Comparison of ENCODE assay signal across 7 mouse cellular contexts in genomic region chr10:115361840-115362622, GRCm38 (mm10). TPM values are rescaled to one million over a fixed set of nuclear protein-coding genes. Genes with fewer than 3 reads are reported as not detected.
DNase-seq lines count a peak whose midpoint lies in the region; ATAC-seq and TF ChIP-seq lines count a peak whose summit lies in the region.

Gene Tmem19, minus strand, starts transcription at chr10:115362501.

- WGBS in intestine, postnatal 0 days = under 1% methylated on average over 53 of the region's 58 CpGs
- under 1% methylated on average over 50 of the region's 58 CpGs for WGBS in midbrain, embryonic 12.5 days
- WGBS in small intestine, adult 2 months = under 1% methylated on average over 55 of the region's 58 CpGs

- peak; percentile 5; the same call in 1 of the 2 replicates for TF ChIP-seq CTCF in intestine, postnatal 0 days (IDR thresholded peaks at IDR 0.05; ENCODE audit: low read depth)
- no peak for TF ChIP-seq CTCF in small intestine, adult 2 months (IDR thresholded peaks at IDR 0.05; ENCODE audit: extremely low read depth, insufficient read length, insufficient replicate concordance, low read depth, low read length)

- TF ChIP-seq POLR2A in small intestine, adult 2 months (IDR thresholded peaks at IDR 0.05; ENCODE audit: low read depth, low read length) = peak; percentile 80

- ATAC-seq in intestine, postnatal 0 days = peak; percentile 99
- peak; percentile 99 for ATAC-seq in midbrain, embryonic 12.5 days (ENCODE audit: low FRiP score, low read depth)

- no peaks in the 10 kb centered on the region for H3K4me1 ChIP-seq in intestine, postnatal 0 days (replicated peaks; ENCODE audit: control insufficient read depth, insufficient read depth, low read length)
- peaks cover 16% of the 10 kb centered on the region for H3K4me1 ChIP-seq in midbrain, embryonic 12.5 days
- peaks cover 17% of the 10 kb centered on the region for H3K4me1 ChIP-seq in small intestine, adult 2 months (ENCODE audit: control insufficient read depth, insufficient read depth, insufficient read length, low read length)

- H3K36me3 ChIP-seq in intestine, postnatal 0 days (ENCODE audit: control insufficient read depth, insufficient read depth) = peaks cover 4% of the 10 kb centered on the region
- peaks cover 3% of the 10 kb centered on the region; the same call in 1 of the 2 replicates for H3K36me3 ChIP-seq in midbrain, embryonic 12.5 days
- H3K36me3 ChIP-seq in small intestine, adult 2 months (ENCODE audit: control insufficient read depth, insufficient read depth, low read length) = peaks cover 7% of the 10 kb centered on the region

- H3K9me3 ChIP-seq in intestine, postnatal 0 days (ENCODE audit: control insufficient read depth) = no peaks in the 10 kb centered on the region
- H3K9me3 ChIP-seq in midbrain, embryonic 12.5 days = no peaks in the 10 kb centered on the region

- peak; percentile 97 for DNase-seq in adrenal gland, adult 8-10 months
- DNase-seq in embryo, embryonic 9.5 days (ENCODE audit: extremely low spot score) = peak; percentile 94
- no peak for DNase-seq in gonadal fat pad, adult 2 months (ENCODE audit: low read depth)
- DNase-seq in left cerebral cortex, postnatal 4 days = peak; percentile 99

- peak within 1 kb of the TSS; percentile 75 for H3K4me2 ChIP-seq in intestine, postnatal 0 days (replicated peaks; ENCODE audit: low read depth)
- peak within 1 kb of the TSS; percentile 71 for H3K4me2 ChIP-seq in midbrain, embryonic 12.5 days (replicated peaks)

- no peaks in the 10 kb centered on the region for H3K27me3 ChIP-seq in intestine, postnatal 0 days (replicated peaks; ENCODE audit: control insufficient read depth, insufficient read depth, low read length)
- no peaks in the 10 kb centered on the region for H3K27me3 ChIP-seq in midbrain, embryonic 12.5 days
- no peaks in the 10 kb centered on the region for H3K27me3 ChIP-seq in small intestine, adult 2 months (ENCODE audit: control insufficient read depth, insufficient read depth, low read length)

- H3K27ac ChIP-seq in intestine, postnatal 0 days (ENCODE audit: low read depth, low read length) = peak within 1 kb of the TSS; percentile 92
- H3K27ac ChIP-seq in midbrain, embryonic 12.5 days (replicated peaks) = peak within 1 kb of the TSS; percentile 96
- H3K27ac ChIP-seq in small intestine, adult 2 months (ENCODE audit: insufficient read depth, low read depth, low read length) = peak within 1 kb of the TSS; percentile 97

- peak within 1 kb of the TSS; percentile 45 for H3K4me3 ChIP-seq in intestine, postnatal 0 days (ENCODE audit: low read depth, low read length)
- H3K4me3 ChIP-seq in midbrain, embryonic 12.5 days = peak within 1 kb of the TSS; percentile 64
- H3K4me3 ChIP-seq in small intestine, adult 2 months (ENCODE audit: low read depth, low read length) = peak within 1 kb of the TSS; percentile 93

- peak within 1 kb of the TSS; percentile 51 for H3K9ac ChIP-seq in intestine, postnatal 0 days (ENCODE audit: low read depth, low read length)
- peak within 1 kb of the TSS; percentile 63 for H3K9ac ChIP-seq in midbrain, embryonic 12.5 days (replicated peaks)

- intact Hi-C loops in left cerebral cortex, postnatal 4 days (cut with DNase I) = no loop called here

RNA-seq across cellular contexts. Expression of gene Tmem19, which starts in this region (rescaled TPM):
- 10 to 100 TPM; 40.3 to 48.9 (median 42.9) TPM for total RNA-seq in adrenal gland, adult 8-10 months (2022)
- 16.6 and 21.0 TPM in 2 replicates for polyA plus RNA-seq in gonadal fat pad, adult 2 months (2012; rRNA removed)
- 47.4 and 50.7 TPM in 2 replicates for polyA plus RNA-seq in intestine, postnatal 0 days (2015; fragmentation: Nextera tagmentation; extraction: Ambion mirVana)
- total RNA-seq in left cerebral cortex, postnatal 4 days (2021) = 10 to 100 TPM; 40.6 to 45.3 TPM
- 40.5 and 43.0 TPM in 2 replicates for polyA plus RNA-seq in midbrain, embryonic 12.5 days (2016; fragmentation: Nextera tagmentation; extraction: Ambion mirVana)
- polyA plus RNA-seq in small intestine, adult 2 months (2012; rRNA removed) = 17.0 and 29.9 TPM in 2 replicates
